Mouse (Mus musculus): ENCODE measurements around the gene Mdga2. TPM values are rescaled to one million over a fixed set of nuclear protein-coding genes. Genes with fewer than 3 reads are reported as not detected.
A peak's percentile ranks its signal among the peaks of the same experiment; 100 is the strongest.

Mdga2 gene
- total RNA-seq, 2 experiments from 2014 or later = 54.0 to 67.4 TPM

DNA sequence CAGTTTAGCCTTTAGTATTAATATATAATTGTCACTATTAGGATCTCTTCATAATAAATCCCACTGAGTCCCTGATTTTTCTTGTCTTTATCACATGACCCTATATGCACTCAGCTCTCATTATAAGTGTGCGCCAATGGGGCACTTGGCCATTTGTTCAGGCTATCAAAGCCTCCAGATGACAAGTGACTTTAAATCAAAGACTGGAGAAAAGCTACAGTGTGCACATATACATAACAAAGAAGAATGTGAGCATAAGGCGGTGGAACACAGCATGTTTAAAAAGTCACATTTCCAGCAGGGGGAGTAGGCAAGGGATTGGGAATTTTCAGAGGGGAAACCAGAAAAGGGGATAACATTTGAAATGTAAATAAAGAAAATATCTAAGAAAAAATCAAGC, 497.9 kb downstream of the Mdga2 start:
- no peak for DNase-seq (ENCODE audit: low spot score in 2 of 2)

DNA sequence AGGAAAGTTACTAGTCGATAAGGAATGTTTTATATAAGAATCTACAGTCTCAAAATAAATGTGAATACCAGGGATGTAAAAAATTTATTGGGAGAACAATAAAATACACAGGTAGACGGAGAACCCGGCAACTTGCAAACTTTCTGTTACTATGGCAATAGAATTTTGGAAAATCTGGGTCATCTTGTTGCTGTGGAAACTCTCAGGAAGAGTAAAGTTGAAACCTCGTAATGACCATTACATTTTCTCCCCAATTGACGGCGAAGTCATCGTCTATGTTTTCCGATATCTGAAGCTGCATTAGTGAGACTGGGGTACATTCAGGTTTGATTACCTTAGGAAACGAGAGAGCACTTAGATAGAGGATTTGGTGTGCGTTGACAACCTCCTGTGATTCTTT, 514.0 kb downstream of the Mdga2 start:
- no peak for DNase-seq (ENCODE audit: low spot score in 2 of 2)

DNA sequence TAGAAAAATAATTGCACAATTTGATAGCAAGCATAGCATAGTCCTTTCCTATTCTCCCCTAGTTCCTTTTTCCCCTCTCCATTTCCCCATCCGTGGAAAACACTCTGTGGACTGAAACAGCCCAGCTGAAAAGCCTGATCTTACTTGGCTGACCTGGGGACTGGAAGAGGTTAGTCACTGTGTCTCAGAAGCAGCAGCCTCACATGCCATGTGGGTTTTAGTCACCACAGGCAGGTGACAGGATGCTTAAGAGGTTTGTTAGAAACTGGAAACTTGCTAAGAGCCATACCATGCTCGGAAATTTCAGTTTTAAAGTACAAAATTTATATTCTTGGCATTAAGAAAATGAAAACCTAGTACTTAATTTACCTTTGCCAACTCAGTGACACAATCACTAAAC, 514.9 kb downstream of the Mdga2 start:
- DNase-seq (ENCODE audit: low spot score in 2 of 2) = no peak

DNA sequence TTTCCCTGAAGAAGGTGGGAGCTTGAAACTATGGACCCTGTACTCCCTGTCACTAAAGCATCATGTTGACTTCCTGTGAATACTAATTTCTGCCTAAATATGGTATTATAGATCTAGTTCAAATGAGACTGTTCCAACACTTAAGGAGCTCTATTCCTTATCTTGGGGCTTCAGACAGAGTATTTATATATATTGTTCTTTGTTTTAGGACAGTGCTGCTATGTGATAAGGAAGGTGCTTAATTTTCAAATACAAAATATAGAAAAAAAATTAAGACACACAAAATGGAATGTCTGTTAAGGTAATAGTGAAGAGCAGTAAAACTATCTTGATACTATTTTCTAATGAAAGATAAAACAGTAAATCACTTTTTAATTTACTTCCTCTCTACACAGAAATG, 517.3 kb downstream of the Mdga2 start:
- DNase-seq (ENCODE audit: low spot score in 2 of 2) = no peak

DNA sequence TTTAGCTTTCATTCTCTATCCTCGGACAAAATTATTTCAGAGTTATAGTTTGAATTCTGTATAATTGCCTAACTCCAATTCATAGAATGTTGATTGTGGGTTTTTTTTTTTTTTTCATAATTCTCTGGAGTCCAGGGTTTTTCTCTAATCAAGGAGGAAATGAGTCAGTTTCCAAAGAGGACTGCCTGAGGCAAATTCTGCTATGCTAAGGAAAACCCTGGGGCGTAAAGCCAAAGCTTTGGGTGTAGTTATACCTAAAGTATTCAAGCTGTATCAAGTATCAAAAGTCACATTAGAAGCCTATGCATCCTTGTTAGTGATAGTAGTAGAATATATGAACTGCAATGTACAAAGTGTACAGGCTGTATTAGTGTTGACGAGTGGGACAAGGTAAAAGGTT, 519.6 kb downstream of the Mdga2 start:
- DNase-seq (ENCODE audit: low spot score in 2 of 2) = no peak

DNA sequence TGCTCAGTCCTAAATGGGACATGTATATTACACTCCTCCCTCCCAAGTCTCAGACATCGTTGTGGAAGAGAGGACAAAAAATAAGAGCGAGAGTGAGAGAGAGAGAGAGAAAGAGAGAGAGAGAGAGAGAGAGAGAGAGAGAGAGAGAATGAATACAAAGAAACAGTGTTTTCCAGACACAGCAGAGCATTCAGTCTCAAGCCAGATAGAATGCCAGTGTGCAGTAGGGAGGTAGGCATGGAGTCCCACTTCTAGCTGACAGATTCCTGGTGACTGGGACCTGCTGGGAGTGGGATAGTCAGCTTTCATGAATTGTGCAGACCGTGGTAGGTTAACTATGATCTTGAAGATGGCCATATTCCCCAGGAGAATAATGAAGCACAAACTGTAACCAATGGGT, 542.8 kb downstream of the Mdga2 start:
- DNase-seq (ENCODE audit: low spot score in 2 of 2) = no peak

DNA sequence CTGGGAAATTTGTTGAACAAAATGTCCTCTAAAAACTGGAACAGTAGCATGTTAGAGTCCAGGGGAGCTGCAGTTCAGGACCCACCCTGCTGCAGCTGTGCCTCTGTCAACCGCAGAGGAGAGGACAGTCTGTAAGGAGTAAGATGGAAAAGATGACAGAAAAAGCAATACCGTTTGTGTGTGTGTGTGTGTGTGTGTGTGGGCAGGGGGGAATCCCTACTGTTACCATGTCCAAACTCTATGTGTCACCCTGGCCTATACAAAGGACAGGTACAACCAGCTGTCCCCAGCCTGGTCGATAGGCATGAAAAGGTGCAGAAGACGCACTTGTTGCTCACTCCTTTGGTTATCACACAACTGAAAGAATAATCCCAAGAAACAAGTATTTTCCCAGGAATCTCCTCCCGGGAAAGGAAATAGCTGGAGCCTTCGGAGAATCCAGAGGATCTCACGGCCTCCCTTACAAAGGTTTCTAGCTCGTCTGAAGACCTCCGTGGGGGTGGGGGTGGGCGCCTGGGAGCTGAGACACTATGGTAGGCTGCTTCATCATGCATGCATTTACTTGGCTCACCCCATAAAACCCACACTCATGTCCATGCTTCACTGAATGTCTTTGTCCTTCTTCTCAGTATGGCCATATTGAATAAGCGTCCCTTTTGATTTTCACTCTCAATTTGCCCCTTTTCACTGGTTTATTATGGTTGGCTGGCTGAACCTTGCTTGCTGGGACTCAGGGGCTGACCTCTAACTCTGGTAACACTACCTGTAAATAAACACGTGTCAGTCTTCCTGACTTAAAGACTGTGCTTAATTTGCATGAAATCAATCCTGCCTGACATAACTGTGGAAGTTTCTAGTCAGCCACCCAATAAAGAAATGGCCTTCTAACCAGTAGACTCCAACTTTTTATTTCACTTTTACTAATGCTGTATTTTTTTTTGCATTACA, 573.5 kb downstream of the Mdga2 start:
- DNase-seq (ENCODE audit: low spot score in 2 of 2) = no peak

DNA sequence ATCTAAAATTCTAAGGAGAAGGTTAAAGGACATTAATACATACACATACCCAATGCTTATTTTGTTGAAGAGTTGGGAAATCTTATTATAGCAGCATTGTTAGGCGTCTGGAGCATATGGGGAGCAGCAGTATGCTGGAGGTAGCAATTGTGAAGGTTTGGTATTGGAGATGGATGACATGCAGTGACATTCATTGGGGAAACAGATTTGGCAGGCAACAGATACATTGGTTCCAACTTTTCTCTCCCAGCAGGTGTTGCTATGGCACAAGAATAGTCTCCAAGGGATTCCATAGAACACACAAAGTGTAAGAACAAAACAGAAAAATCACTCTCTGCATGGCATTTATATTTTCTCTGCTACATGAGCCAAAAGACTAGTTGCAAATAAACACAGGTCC, 581.9 kb downstream of the Mdga2 start:
- peak; percentile 16 to 84 for DNase-seq (ENCODE audit: low spot score in 2 of 2)

DNA sequence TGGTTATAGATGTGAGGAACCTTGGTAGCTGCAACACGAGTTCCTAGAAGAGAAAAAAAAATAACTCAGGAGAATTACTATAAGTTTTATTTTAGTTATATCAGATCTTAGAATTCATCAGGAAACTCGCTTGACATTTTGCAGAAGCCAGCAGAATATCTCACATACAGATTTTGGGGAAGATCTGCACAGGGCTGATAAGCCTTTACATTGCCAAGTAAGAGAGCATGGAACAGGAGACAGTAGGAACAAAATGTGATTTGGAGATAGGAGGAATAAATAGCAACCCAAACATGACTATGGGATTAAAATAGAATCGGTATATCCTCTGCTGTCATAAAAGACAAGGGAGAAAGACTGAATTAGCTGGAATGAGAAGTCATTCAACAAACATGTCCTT, 602.4 kb downstream of the Mdga2 start:
- DNase-seq (ENCODE audit: low spot score in 2 of 2) = no peak

DNA sequence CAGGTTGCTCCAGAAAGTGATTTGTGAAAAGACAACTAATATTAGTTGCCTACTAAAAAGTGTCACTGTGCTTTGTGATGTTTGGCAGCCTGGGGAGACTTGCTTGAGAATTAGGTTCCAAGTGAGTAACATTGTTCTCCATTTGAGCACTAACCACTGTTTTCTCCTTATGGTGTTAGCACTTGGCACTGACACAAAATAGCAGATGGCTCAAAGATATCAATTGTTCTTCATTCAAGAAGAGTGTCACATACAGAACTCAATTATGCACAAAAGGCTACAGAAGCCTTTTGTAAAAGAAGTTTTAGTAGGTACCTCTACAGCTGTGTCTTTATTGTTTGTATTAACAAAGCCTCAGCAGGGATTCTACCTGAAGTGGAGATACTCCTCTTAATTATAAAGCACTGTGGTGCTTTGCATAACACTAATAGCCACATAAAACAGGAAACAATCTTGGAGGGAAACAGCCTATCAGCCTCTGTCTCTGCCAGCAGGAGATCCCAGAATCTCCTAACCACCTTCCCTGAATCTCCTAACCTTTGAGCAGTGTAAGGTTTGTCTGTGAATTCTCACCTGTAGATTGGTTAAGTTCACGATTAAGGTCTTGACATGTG, 630.6 kb downstream of the Mdga2 start:
- peak in 1 of 2 experiments; percentile 31 for DNase-seq (ENCODE audit: low spot score in 2 of 2)

DNA sequence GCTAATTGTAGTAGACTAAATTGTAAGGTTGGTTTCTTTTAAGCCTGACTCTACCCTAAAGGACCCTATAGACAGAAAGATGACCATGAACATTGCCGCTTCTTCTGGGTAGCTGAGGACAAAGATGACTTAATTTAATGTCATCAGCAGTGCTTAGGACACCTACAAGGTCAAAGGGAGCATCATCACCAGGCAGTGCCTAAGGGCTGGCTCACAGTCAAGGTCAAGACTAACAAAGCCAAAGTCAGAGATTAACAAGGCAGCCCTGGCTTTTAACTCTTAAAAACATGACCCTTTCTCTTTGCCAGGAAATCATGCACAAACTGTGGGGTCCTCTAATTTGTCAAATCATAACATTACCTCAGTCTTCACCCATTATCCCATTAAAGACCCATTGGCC, 657.0 kb downstream of the Mdga2 start:
- no peak for DNase-seq (ENCODE audit: low spot score in 2 of 2)

DNA sequence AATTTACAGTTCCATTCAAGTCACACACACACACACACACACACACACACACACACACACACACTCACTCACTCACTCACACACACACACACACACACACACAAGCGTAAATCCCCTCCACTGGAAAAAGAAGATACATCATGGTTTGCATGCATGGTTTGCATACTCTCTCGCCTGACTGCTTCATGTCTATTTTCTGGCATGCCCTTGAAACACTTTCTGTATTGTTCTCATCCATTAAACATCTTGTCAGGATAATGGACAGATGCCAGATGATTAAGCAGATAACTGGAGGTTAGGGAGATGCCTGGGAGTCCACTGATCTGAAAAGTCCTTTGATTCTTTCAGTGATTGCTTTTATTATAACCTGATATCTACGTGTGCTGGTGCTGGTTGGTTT, 665.5 kb downstream of the Mdga2 start:
- no peak for DNase-seq (ENCODE audit: low spot score in 2 of 2)

DNA sequence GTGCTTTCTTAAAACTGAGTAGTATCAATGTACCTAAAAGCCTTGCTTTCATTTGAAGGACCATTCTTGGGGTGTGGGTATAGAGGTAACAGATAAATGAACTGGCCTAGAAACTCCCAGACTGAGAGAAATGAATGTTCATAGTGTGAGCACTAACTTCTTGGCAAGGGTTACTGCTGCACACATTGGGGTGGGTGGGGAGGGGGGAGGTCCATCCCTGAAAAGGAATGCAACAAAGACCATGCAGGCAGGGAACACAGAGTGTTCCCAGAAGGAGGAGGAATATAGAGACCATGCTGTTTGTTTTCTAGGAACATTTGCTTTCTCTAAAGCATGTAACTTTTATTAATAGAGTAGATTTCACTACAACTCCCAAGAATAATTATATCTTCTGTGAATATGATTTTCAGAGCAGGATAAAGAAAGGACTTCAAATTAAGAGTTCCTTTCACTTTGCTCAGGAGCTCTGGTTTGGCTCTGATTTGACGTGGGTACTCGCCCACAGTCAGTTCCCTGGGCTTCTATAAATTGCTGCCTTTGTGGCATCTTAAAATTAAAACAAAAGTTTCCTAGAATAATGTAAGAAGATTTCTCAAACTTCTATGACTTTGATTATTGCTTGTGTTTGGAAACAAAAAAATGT, 666.0 kb downstream of the Mdga2 start:
- peak in 1 of 2 experiments; percentile 15 for DNase-seq (ENCODE audit: low spot score in 2 of 2)

DNA sequence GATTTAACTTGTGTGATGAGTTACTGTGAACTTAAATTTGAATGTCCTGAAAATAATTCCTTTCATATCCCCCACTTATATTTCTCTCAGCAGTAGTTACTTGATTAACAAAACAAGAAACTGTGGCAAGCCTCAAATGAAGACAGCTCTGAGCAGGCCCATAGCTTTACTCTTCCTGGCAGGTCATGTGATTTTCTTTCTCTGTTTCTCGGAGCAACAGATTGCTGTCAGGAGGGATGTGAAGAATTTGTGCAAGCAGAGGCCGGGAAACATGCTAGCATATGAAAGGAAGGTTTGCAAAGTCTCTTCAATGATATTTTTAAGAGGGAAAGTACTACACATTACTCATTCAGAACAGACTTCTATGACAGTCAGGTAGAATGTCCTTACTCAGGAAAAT, 697.4 kb downstream of the Mdga2 start:
- no peak for DNase-seq (ENCODE audit: low spot score in 2 of 2)

DNA sequence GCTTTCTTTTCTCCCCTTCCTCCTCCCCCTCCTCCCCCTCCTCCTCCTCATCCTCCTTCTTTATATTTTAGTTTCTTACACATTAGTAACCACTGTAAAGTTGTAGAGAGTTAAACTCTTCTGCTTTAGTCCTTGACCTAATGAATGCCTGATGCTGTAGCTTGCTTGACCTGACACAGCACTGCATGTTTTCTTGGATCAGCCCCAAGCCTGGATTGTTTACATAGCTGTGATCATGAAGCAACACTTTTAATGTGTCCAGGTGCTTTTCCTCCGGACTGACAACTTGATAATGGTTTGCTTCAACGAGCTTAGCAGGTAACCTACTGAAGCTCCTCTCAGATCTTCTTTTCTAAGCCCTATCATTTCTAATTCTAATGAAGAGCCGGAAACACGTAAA, 723.1 kb downstream of the Mdga2 start:
- DNase-seq (ENCODE audit: low spot score in 2 of 2) = no peak

DNA sequence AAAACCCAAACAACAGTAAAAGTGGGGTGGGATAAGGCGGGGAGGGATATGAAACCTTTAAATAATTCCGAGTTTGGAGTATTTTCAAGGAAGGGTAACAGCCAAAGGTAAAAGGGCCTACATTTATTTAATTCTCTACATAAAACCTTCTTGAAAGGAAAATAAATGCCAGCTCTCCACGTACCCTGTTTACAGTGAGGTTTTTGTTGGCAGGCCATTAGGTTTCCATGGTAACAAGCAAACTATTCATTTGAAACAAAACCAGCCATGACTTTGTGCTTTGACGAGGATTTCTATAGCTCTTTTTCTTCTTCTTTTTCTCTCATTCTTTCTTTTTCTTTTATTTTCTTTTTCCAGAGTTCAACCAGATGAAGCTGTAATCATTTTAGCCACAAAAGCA, 751.5 kb downstream of the Mdga2 start:
- DNase-seq (ENCODE audit: low spot score in 2 of 2) = peak in 1 of 2 experiments; percentile 56

DNA sequence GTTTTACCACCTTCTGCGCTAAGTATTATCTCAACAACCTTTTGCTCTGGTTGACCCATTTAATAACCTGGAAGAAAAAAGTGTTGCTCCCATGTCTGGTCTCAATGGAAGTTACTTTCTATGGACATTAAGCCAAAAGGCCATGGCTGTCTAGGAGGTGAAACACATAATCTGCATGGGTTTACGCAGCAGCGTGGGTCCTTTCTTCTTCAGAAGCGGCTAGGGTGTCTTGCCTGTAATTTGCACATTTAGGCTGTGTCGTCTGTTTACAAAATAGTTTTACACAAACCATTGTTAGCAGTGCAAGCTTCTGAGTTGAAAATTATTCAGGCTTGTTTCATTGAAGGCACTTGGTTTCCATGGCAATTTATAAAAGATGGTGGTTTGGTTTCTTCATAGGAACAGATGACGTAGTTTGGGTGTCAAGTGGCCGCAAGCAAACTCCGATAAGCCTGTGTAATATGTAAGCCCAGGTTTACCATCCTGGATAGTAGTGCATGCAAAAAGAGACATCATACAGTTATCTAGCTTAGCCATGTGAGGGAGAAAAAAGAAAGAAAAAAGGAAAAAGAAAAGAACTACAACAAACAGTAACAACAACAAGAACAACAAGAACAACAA, 752.0 kb downstream of the Mdga2 start:
- DNase-seq (ENCODE audit: low spot score in 2 of 2) = peak in 1 of 2 experiments; percentile 15

DNA sequence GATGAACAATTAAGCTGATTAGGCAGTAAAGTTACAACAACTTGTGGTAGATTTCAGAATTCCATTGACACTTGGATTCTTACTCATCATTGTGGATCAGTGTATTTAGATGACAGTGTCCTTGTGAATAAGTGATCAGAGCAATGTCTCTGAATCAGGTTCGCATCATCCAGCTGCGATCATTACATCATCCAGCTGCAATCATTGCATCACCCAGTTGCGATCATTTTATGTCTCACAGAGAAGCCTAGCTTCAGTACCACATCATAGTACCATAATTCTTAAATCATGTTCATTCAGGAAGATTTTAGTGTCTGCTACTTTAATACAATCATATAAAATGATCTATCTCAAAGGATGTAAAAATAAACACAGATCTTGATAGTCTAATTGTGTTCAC, 756.8 kb downstream of the Mdga2 start:
- DNase-seq (ENCODE audit: low spot score in 2 of 2) = no peak

DNA sequence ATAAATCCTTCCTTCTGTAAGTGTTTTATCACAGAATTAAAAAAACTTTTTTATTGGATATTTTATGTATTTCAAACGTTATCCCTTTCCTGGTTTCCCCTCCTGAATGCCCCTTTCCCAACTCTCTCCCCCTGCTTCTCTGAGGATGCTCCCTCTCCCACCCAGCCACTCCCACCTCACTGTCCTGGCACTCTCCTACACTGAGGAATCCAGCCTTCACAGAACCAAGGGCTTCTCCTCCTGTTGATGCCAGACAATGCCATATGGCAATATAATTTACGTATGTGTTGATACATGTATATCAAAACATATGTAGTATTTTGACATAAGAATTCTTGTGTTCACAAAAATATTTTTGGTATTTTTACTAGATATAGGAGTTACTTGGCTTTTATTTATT, 779.0 kb downstream of the Mdga2 start:
- DNase-seq (ENCODE audit: low spot score in 2 of 2) = no peak
